Mouse (Mus musculus): Measurements from ENCODE around the gene Srp9.
A peak's percentile ranks its signal among the peaks of the same experiment; 100 is the strongest.

GRCm38 (mm10) chr1:182115197-182115596 is 9.3 kb upstream of the Srp9 start:
- peak; percentile 29; the same call in 1 of the 2 replicates for TF ChIP-seq CTCF (IDR thresholded peaks at IDR 0.05; ENCODE audit: low read depth, low read length)
- TF ChIP-seq GATA2 (IDR thresholded peaks at IDR 0.05; ENCODE audit: borderline replicate concordance, low read depth, low read length): no peak

Data from G1E (cell line).